Mouse (Mus musculus) v-Abl transformed pro-B cells (cell line): ENCODE measurements around the gene Zfp790.
"Not testable (repeated sequence)": the region's sequence is repeated elsewhere in the genome, so short reads cannot be mapped to it uniquely, and the experiment has no call there.

Experiments
- in situ Hi-C, 2 experiments: fragments of 400-800 bp; cut with MboI; formaldehyde crosslinking; loops; one replicate each; pipeline ENCODE4 v1.15.1; 2025; ENCODE audit not compliant: unreplicated experiment in 2 of 2

Gene Zfp790

DNA sequence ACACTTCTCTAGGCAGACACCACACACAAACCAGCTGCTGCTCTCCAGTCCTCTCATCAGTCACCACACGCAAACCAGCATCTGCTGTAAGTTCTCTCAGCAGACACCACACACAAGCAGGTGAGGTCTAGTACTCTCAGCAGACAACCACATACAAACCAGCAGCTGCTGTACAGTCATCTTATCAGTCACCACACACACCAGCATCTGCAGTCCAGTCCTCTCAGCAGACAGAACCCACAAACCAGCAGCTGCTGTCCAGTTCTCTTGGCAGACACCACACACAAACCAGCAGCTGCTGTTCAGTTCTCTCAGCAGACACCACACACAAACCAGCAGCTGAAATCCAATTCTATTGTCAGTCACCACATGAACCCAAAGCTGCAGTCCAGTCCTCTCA lies 20.9 kb downstream of the Zfp790 start:
- in situ Hi-C loops, result no loop called here

DNA sequence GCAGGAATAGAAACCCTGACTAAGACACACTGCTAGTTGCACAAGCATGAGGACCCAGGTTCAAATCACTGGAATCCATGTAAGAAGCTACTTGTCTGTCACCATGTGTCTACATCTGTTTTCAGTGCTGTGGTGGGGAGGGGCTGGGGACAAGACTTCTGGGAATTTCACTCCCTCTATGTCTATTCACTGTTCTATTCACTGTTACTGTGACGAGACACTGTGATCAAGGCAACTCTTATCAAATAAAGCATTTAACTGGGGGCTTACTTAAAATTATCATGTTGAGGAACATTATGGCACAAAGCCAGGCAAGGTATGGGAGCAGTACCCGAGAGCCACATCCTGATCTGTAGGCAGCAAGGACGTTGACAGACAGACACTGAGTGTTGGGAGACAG lies 23.3 kb downstream of the Zfp790 start:
- in situ Hi-C loops, result no loop called here

DNA sequence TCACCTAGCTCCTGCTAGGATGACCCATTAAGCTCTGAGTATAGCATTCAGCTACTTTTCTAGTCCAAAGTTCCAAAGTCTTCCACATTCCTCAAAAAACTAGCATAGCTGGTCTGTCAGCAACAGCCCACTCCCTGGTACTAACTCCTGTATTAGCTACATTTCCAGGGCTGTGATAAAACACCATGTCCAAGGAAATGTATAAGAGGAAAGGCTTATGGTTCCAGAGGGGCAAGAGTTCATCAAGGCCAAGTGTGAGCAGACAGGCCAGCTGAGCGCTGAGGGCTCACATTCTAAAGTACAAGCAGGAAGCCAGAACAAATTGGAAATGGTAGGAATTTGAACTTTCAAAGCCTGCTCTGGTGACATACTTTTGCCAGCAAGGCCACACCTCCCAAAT lies 26.2 kb downstream of the Zfp790 start:
- in situ Hi-C loops, result no loop called here

DNA sequence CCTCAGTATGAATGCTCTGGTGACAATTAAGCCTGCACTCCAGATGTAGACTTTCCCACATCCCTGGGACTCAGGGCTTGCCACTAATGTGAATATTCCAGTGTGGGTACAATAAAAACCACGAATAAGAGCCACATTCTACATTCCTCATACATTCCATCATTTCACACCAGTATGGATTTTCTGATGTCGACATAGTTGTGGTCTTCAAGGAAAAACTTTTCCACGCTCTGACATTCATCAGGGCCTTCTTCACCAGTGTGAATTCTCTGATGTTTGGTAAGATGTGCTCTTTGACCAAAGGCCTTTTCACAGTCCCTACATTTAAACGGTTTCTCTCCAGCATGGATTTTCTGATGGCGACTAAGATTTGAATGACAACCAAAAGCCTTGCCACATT lies 28.7 kb downstream of the Zfp790 start:
- in situ Hi-C loops, result no loop called here

DNA sequence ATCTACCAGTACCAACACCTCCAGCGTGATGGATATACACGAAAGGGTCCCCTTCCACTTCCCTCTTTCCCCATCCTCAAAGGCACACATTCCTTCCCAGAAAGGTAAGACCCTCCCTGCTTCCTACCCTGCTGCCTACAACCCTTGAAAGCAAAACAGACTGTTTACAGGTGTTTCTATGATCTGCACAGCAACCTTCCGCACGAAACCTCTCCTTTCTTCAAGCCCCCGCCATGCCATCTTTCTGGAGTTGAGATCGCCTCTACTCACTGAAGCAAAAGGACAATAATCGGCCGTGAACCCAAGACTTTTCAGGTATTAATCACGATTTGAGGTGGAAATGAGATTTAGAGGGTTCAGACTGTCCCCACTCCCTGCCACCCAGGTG lies 36.9 kb downstream of the Zfp790 start:
- in situ Hi-C loops, result loop anchor here (5.0 to 10.0 kb wide), 2 partner anchors 36 to 132 kb away; partner anchors contain the start of genes Zfp568 (in 1 of the 2) and Zfp790 (in 1 of the 2)

DNA sequence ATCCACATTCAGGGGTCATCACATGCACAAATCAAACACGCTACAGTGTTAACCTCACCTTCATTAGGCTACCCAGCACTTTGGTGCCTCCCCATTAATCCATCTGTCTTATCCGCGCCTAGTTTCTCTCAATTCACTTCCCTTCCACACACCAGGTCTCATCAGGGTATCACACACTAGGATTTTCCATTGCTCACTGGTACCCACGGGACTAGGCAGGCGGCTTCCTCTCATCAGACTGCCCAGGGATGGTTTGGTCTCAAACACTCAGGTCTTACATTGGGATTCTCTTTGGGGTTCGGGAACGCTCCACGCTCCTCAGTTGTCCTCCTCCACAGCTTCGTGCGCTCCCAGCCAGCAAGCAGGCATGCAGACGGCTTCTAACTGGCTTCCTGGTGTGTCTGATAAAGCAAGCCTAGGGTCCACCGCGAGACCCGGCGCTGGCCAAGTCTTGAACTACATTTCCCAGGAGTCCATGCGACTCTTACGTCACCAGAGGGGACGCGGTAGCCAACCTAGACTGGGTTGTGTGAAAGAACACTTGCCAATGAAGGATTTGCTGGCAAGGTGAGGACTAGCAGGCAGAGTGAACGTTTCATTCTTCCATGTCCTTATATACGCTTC lies 37.4 kb downstream of the Zfp790 start, which contains the start of gene Zfp940:
Gene Zfp940, minus strand, starts transcription at position 451 of the 624 bp plus-strand sequence.
- in situ Hi-C loops, result loop anchor here (5.0 to 10.0 kb wide), 2 partner anchors 36 to 131 kb away; partner anchors contain the start of genes Zfp568 (in 1 of the 2) and Zfp790 (in 1 of the 2)

DNA sequence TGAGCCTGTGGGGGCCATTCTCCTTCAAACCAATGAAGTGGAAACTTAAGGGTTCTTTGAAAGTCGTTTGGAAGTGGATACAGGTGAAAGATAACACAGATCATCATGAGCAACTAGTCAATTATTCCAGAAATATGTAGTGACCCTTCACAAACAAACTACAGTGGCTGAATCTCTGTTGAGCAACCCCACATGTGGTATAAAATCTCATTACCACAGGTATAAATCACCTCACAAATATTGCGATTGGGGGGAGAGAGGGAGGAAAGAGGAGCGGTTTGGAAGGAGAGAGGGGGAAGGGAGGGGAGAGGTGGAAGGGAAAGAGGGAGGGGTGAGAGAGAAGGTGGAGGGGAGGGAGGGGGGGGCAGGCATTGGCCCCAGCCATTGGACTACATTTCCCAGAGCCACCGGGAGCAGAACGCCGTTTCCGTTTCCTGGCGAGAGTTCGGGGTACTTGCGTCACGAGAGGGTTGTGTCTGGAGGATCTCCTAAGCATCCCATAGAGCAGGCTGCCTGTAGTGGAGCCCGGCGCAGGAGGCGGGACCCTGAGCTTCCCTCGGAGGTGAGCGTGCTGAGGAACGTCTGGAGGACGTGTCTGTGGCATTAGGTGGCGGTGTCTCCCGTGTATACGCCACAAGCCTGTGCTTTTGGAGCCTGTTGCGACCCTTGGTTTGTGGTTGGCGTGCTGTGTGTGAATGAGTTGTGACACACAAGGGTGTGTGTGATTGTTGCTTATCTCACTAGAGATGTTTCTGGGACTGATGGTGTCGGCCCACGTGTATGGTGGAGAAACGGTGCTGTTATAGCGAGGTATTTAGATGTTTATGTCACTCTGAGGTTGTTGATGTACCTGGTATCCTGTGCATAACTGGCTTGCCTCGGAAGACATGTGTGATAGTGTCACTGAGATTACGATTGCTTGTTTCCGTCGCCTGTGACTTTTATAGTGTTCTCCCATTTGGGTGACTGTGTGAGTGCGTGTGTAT lies 43.9 kb downstream of the Zfp790 start, which contains the start of gene Zfp420:
Gene Zfp420, plus strand, starts transcription at position 448 of the 986 bp plus-strand sequence.
- in situ Hi-C loops, result loop anchor here (5.0 to 10.0 kb wide), 2 partner anchors 37 to 125 kb away; partner anchors contain the start of gene Zfp568 (in 1 of the 2)

DNA sequence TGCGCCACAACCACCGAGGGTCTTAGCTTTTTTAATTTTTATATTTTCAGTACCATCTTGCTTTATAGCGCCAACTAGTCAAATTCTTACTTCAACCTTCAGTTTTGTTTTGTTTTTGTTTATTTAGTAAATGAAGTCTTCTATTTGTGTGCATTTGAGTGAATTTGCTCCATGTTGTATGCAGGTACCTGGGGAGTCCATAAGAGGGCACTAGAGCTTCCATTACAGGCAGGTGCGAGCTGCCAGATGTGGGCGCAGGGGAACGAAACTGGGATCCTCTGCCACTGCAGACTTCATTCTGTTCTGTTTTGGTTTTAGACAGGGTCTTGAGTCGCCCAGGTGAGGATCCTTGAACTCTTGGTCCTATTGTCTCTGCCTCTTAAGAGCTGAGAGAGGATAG lies 45.7 kb downstream of the Zfp790 start:
- in situ Hi-C loops, result no loop called here

DNA sequence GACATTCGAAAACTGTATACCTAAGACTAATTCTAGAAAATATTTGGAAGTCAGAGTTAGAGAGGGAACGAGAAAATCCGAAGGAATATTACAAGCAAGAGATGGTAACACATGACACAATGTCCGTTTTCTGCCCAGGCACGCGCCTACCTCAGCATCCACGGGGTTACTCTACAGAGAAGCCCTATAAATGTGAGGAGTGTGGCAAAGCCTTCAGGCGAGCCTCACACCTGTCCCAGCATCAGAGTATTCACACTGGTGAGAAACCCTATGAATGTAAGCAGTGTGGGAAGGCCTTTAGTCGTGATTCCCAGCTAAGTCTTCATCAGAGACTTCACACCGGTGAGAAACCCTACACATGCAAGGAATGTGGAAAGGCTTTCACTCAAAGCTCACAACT lies 58.3 kb downstream of the Zfp790 start:
- in situ Hi-C loops, result no loop called here

DNA sequence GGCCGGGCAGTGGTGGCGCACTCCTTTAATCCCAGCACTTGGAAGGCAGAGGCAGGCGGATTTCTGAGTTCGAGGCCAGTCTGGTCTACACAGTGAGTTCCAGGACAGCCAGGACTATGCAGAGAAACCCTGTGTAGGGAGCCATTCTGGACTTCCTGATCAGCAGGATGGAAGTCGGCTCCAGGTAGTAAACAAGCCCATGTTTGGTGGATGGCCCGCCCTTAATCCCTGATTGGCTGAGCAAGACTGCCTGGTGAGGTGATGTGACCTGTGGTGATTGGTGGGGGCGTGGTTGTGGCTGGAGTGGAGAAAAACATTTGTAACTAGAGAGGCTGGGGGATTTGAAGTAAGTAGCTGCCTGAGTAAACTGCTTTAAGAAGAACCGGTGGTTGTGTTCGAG lies 61.6 kb downstream of the Zfp790 start:
- in situ Hi-C loops, result not testable (repeated sequence)

DNA sequence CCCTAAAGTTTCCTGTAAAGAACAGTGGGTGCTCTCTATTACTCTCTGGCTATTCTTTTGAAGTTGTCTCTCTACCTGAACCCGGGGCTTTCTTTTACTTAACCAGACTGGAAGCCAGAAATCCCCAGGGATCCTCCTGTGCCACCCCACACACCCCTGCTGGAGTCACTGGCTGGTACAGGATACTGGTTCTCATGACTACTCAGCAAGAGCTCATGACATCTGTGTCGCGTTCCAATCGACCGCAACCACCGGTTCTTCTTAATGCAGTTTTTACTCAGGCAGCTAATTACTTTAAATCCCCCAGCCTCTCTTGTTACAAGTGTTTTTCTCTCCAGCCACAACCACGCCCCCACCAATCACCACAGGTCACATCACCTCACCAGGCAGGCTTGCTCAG lies 64.1 kb downstream of the Zfp790 start:
- in situ Hi-C loops, result no loop called here
